Mouse (Mus musculus) testis, postnatal 10 days (tissue): Measurements from ENCODE around the gene Pde4d.

ENCODE experiments used
- DNase-seq: peaks from one replicate; pipeline ENCODE4 v3.0.0; 2021; ENCODE audit warnings: low spot score

Pde4d gene

DNA sequence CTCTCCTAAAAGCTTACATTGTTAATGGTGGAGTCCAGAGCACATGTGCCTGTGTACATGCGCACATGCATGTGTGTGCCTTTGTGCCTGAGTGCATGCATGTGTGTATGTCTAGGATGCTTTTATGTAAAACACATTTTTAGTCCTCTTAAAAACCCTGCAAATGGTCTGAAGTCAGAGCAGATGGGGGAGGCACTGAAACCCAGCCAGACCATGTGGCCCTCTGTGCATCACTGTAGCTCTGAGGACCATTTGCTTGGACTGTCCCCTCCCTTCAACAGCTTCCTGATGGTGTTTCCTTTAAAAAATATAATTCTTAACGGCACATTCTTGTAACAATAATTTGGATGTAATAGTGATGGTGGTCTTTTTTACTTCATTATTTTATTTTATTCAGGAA lies 1177.5 kb downstream of the Pde4d start:
- no peak for DNase-seq

DNA sequence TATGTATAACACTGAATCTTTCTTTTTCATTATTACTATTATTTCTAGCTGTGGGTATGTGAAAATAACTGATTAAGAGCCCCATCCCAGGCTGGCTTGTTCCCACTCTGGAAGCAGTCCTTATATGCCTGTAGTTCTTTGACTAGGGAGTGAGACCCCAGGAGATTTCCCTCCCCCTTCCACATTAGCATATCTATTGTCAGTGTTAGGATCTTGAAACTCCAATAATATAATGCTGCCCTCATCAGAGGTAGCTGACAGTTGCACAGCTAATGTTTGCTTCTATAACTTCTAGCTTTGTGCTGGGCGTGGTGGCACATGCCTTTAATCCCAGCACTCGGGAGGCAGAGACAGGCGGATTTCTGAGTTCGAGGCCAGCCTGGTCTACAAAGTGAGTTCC lies 1178.9 kb downstream of the Pde4d start:
- no peak for DNase-seq

DNA sequence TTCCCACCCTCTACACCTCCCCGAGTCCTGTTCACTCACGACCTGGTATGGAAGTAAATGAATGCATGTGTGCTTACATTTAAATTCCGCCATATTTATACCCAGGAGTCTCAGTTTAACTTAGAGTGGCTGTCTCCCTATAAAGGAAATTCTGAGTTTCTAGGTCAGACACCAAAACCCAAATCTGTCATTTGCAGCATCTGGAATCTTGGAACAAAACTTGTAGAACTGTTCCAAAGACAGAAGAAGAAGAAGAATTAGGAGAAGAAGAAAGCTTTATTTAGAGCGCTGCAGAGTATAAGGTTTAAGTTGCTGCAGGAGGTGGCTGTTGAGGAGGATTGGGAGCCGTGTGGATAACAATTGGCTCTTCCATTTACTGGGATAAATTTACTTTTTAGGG lies 1179.5 kb downstream of the Pde4d start:
- no peak for DNase-seq

DNA sequence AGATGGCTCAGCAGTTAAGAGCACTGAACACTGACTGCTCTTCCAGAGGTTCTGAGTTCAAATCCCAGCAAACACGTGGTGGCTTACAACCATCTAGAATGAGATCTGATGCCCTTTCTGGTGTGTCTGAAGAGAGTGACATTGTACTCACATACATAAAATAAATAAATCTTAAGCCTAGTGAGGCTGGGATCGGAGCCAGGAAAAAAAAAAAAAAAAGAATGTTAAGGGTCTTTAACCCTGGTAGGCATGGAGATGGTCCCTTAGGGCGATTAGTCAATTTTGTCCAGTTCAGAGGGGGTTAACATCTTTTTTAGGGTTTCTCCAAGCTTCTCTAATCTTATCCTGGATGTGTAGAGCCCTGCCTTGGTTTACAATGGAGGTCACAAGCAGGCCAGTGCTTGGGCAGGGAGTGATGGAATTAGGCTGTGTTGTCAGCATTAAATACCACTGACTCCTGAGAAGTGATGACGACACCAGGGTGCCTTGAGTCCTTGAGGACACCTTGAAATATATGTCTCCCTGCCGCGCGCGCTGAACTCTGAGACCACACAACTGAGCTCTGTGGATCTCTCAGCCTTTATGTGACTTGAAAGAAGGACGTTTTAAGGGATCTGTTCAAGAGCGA lies 1181.8 kb downstream of the Pde4d start:
- no peak for DNase-seq

DNA sequence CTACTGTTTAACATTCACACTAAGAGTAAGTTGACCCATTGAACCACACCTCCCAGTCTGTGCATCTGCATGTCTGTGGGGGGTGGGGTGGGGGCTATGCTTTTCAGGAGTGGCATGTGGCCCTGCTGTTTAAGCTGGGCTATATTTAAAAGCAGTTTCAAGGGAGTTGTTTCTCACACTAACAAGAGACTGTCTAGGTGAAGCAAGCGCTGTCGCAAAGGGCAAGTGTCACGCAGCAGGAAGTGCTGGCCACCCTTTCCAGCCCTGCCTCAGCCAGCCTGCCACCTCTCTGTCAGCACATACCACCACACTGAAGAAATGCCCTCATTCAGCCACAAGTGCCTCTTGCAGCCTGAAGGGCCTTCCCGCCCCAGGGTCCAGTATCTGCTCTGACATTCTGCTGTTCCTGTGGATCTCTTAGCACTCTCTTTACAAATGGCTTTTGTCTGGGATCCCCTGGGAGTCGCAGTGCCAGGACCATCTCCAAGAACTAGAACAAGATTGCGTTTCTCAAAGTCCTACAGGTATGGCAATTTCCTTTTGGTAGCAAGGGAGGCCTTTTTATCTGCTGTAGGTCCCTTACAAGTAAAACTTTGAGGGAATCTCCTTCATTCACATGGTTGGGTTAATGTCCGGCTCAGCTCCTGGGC lies 1182.8 kb downstream of the Pde4d start:
- DNase-seq, result no peak

DNA sequence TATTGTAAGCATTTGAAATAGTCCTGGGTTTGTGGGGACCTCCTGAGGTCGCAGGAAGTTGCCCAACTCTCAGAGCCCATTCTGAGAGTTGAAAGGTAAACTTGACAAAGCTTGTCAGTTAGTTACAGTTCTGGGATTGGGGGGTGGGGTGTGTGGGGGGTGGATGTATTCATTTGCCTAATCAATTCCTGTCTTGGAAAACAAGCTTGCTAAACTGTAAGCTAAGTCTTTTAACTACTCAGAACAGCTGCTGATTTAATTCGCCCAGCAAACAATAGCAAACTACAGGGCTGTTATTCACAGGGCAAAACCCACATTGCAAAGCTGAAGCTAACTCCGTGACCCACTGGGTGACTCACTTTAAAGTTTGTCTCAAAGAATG lies 1183.3 kb downstream of the Pde4d start:
- no peak for DNase-seq

DNA sequence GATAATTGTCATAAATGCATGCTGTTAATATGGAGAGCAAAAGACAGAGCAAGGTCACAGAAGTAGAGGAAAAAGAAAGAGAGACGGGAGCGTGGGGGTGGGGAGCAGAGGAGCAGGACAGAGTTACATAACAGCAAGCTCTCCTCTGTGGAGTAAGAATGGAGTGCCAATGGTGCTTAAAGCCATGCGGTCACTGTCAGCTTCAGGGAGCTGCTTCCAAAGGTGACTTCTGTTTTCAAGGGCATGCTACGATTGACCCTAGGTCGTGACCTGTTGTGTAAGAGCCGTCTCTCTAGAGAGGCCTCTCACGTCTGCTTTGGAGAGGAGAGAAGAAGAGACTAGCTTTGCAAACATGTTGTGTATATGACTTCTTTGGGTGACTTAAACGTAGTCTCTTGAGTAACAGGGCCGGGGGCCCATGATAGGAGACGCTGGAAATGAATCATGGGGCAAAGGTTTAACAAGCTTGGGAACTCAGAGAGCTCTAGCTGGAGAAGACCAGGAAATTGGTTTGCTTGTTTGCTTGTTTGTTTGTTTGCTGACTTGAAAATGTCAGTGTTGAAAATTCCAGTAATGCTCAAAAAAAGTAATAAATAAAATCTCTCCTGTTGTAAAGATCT lies 1186.3 kb downstream of the Pde4d start:
- no peak for DNase-seq

DNA sequence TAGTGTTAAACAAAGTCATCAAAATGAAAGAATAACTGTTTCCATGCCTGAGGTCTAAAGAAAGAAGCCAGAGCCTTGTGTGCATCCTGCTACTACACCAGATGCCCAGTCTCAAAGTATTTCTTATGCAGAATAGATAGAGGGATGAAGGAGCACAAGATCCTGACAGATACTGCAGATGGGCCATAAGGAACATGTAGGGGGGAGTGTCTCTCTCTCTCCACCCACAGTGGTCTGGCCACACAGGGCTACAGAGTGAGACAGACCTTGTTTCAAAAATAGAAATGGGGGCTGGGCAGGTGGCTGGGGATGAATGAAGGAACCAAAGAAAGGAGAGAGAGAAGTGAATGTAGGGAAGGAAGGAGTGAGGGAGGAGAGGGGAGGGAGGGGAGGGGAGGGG lies 1188.5 kb downstream of the Pde4d start:
- no peak for DNase-seq

DNA sequence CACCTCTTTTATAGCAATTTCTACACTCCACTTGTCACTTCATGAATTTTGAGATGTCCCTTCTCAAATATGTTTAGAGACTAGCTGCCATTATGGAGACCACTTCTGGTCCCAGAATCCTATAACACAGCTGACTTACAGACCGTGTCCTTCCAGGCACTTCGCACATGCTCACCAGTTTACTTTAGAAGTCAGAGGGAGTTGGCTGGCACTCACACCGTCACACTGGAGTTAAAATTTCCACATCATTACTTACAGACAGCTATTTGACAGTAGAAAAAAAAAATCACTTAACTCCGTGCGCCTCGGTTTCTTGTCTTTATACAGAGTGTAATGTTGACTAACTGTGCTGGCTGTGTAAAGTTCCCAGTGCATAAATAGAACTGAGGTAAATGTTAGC lies 1189.5 kb downstream of the Pde4d start:
- DNase-seq, result no peak

DNA sequence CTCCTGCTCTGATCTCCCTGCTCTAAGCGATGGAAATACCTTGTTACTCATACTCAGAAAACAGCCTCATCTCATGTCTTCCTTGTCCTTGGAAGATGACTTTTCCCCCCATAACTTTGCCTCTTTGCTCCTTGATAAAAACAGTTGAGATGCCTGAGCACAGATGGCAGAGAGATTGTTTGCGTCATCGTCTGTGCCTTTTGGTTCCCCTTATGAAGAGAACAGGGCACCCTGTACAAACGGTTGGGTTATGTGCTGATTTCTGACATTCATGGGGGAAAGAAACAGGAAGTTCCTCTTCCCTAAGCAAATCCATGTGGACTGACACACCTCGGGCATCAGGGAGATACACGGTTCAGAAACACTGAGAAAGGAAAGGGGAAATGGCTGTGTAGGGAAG lies 1191.8 kb downstream of the Pde4d start:
- DNase-seq, result no peak

DNA sequence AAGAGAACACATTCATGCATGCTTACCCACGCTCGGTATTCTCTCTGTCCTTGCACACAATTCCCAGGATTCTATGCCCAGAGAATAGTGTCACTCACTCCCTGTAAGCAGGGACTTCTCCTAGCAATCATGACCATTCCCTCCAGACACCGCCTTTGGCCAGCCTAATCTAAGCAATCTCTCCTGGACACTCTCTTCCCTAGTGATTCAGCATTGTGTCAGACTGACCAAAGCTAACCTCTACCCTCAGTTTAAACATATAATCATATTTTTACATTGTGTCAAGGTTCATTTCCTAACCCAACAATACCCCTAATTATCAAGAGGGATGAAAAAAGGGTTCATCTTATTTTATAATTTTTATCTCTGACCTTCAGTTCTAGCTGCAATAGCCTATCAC lies 1193.7 kb downstream of the Pde4d start:
- DNase-seq, result no peak

DNA sequence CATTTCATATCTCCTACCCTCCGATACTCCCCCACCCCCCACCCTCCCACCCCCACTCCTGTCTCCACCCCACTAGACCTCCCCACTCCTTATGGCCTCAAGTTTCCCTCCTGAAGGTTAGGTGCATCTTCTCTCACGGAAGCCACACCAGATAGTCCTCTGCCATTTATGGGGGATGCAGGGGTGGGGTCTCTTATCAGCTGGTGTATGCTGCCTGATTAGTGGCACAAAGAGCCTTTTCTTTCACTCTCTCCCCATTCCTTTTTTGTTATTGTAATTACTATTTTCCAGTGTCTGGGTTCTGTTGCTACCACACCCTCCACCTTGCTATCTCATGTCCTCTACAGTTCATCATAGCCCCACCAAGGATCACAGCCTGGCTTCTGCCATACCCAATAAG lies 1194.3 kb downstream of the Pde4d start:
- no peak for DNase-seq

DNA sequence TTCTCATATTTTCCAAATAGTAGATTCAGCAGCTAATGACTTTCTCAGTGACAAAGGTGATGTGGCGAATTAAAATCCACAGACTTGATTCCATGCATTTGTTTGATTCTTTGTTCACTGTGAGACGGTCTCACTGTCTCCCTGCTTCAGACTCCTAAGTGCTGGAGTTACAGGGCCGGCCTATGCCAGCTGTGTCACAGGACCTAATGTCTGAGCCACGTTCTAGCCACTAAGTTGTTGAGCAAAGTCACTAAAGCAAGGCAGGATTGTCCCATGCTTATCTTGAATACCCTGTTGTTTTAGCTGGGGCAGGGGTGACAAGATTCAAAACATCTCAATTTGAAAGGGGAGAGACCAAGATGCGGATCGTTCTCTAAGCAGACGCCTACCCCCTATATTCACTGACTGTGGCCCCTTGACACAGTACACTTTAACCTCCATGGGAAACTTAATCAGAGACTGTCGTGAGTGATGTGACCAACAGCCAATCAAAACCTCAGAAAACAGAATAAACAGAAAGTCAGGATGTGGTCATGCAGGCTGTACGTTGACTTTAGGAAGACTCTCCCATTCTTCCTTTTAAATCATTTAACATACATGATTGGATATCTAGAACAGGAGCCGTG lies 1195.6 kb downstream of the Pde4d start:
- no peak for DNase-seq

DNA sequence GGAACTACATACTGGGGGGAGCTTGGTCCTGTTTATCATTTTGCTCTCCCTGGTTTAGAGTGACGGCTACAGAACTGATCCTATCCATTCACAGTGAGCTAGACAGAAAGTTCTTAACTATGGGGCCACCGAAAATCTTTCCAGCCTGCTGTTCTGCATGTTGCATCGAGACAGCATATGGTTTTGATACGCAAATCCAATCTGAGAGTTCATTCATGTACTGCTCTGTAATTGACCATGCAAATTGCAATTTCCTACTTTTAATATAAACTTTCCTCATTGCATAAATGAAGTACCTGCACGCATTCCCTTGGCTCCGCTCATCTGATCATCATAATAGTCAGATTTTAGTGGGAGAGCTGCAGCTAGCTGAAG lies 1196.1 kb downstream of the Pde4d start:
- DNase-seq, result no peak

DNA sequence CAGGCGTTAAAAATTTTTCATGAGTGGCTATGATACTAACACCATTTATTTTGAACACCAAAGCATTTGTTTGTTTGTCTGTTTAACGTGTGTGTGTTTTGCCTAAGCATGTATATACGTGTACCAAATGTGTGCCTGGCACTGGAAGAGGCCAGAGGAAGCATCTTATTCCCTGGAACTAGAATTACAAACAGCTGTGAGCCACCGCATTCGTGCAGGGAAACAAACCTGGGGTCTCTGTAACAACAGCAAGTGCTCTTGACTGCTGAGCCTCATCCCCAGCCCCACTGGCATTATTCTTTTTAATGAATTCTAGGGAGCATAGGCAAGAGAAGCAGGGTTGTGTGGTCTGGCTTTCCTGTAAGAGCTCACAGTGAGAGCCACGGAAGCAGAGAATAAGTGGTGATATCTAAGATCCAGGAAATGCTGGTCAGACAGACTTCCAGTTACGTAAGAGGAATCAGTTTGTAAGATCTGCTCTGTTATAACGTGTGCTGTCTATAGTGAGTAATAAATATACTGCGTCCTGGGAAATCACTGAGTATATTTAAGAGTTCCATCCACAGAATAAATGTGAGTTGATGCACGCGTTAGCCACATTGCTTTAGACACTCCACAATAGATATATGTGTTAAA lies 1197.0 kb downstream of the Pde4d start:
- DNase-seq, result no peak

DNA sequence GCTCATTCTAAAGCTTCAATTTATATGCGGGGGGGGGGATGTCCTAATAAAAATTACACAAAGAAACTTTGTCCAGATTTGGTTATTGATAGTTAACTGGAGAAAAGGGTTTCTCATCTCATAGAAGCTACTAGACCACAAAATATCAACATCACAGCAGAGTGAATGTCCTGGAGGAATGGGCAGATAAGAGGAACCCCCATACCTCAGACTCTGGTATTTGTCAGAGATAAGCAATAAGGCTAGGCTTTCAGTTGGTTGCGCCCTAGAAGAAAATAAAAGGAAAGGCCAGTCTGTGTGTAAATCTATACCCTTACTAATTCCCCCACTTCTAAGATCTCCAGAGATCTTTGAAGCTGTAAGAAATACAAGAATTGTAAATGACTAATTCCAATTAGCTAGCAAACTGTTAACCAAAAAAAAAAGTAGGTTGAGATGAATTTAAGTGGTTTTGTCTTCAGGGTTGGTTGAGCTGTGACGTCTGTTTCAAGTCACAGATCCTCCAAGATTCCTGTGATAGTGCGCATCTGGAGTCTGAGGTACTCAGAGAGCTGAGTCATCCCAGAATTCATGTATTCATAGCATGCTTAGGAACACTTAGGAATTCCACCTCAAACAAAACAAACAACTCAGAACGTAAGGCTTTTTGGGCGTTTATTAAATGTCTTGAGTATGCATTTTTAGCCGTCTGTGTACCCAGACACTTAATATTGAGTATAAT lies 1197.9 kb downstream of the Pde4d start:
- DNase-seq, result no peak

DNA sequence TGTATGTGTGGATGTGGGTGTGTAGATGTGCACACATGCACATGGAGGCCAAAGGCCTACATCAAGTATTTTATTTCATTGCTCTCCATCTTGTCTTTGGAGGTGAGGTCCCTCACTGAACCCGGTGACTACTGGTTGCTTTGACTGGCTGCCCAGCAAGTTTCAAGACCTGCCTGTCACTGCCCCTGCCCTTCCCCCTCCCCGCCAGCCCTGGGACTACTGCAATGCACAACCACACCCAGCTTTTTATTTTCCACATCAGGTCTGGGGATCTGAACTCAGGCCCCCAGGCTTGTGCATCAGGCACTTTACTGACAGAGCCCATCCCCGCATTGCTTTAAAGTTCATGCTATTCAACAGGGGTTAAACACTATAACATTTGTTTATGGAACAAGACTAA lies 1198.6 kb downstream of the Pde4d start:
- DNase-seq, result no peak

DNA sequence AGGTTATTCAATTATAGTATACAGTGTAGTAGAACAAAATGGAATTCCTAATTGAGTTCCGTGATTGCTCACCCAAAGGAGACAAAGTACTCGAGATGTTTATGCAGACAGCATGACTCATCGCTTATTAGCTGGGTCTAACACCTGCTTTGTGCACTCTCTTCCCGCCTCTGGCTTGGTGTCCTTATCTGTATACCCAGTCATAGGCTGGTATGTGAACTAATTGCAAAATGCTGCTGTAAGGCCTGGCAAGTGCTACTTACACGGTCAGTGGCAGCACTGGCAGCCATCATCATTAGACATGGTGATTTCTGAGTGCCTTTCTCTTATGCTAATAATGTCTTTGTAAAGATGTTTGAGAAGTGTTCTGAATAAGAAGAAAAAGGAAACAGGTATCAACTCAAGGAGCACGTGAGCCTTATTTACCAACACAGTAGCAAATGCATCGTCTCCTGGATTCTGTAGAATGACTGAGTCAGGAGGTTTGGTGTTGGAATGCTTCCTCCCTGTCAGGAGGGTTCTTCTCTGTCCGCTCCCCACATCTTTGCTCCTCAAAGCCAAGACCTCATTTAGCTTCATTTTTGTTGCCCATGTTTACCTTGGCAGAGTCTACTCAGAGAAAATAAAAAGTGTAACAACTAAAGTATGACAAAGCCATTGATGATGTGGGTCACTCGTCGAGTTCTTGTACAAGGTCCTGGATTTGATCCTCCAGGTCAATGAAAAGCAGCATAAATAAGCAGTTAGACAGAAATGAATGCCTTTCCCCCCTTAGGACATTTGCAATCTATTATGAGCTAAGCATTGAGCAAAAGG lies 1202.2 kb downstream of the Pde4d start:
- no peak for DNase-seq

DNA sequence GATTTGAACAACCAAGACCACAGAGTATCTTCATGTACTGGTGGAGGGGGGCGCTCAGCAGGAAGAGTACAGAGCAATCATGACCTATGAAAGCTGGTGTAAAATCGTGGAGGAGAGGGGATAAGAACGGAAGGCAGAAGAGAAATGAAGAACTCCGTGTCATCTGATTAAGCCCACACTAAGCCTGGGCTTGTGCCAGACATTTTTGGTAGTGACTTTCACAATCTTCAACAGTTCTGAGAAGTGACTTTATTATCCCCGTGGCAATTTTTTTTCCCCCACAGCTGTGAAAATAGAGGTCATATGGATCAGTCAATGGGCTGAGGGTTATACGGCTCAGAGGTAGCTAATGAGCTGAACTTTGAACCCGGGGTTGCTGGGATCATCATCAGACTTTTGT lies 1202.9 kb downstream of the Pde4d start:
- no peak for DNase-seq

DNA sequence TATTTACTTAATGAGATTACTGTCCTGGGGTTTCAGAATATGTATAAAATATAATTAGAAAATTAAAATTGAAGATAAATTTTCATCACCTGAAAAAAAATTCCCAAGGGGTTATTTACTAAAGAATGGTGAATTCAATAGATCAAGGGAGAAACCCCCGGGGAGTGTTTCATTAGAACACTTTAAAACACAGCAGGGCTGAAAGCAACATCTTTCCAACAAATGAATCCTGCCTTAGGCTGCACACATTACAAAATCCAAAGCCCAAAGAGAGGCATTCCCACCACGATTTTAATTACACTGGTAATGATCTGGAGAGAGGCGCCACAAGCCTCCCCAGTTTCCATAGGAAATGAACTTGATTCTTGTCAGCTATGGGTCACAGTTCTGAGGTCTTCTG lies 1205.6 kb downstream of the Pde4d start:
- DNase-seq, result no peak

DNA sequence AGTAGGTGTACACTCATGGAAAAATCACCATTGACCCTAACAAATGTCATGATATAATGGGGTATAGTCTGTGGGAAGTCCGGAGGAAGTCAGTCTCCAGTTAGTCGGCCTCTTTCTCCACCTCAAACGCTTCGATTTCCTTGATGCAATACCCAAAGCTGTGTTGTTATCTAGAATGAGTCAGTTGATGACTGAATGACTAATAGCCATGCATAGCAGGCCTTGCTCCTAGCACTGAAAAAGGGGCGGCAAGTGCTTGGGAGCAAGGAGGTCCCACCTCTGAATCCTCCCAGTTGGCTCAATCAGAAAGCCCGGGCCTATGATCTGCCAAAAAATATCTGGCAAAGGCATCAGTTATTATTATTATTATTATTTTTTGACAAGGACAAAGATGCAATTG lies 1209.4 kb downstream of the Pde4d start:
- no peak for DNase-seq

DNA sequence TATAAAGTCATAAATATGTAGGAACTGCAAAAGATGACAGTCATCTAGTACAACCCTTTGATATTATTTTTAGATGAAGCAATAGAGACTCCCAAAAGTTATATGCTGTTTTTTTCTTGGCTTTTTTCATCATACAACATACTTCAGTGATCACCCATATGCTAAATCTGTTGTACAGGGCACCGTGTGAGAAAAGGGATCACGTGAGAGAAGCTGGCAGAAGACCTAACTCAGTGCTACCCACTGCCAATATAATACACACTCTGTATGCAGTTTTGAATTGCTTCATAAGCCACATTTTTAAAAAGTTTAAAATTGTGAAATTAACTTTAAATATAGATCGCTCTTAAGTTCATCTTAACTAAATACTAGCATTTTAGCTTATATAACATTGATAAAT lies 1211.6 kb downstream of the Pde4d start:
- no peak for DNase-seq
